Mouse (Mus musculus) mouse trophoblast stem cell (cell line): ENCODE measurements around the gene A630095N17Rik.

Experiments
- in situ Hi-C, 2 experiments: fragments of 300-500 bp; cut with MseI, MboI; formaldehyde crosslinking; loops; 2 replicates in 1 of 2; 3 replicates in 1 of 2; pipeline ENCODE4 v1.15.1; 2025

A630095N17Rik gene

DNA sequence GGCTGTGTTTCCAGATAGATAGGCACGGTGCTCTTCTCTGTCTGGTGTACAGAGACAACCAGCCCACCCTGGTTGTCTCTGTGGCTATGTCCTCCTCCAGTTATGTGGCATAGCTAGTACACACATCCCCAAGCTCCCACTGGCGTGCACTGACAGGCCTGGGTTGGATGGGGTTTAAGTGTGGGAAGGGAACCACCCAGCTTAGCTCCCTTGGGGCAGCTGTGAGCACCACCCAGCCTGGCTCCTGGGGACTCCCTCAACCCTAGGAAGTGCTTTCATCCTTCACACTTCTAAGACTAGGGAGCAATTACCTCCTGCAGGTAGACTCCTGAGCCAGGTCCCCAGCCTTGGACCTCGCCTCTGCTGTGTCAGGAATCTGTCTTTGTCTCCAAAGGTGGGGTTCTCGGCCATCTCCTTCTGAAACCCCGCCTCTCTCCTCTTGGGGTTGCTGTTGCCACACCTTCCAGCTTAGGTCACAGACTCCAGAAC is at the start of gene A630095N17Rik:
A630095N17Rik (minus strand) TSS at position 439 of the 489 bp plus-strand sequence.
- in situ Hi-C loops = no loop called here

- in situ Hi-C loops = no loop called here
Measured at GRCm38 (mm10) chr1:75278228-75278627, 46.3 kb upstream of the A630095N17Rik start, which contains the start of gene Resp18. Gene Resp18 (minus strand): TSS chr1:75278415.

DNA sequence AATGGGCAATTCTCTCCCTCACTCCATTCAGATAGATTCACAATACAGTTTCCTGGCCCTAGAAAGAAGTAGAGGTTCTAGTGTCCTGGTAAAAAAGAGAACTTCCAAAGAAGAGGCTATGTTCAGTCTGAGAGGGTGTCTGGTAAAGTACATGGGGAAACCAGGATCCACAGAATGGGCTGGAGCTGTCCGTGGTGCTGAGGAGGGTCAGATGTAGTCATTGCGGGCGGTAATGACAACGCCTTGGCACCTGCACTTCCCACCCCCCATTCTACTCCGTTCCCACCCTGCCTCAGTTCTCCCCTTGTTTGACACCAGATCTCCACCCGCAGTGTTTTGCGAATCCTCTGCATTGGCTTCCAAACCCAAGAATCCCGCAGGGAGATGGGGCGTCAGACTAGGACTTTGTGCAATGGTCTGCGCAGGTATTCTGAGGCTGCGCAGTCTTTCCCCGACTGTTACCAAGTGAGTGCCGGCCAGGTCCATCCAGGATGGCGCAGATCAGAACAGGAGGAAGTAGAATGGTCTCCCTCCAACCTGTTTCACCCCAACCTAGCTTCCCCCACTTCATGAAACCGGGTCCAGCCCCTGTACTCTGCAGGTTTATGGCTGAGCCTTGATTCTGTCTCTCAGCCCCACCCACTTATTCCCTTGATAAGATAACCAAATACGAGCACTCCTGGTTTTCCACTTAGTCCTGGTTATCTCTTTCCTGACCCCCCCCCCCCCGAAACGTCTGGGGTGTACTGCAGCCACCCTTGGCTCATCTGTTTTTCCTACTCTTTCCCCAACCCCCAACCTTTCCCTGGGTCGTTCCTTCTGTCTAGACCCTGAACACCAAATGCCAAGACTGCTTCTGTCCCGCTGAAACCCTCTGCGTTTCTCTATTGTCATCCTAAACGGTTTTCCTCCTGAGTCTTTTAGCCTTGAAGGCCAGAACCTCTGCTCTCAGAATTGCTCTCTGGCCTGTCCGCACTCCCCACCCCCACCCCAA is 45.6 kb upstream of the A630095N17Rik start:
- in situ Hi-C loops = no loop called here

DNA sequence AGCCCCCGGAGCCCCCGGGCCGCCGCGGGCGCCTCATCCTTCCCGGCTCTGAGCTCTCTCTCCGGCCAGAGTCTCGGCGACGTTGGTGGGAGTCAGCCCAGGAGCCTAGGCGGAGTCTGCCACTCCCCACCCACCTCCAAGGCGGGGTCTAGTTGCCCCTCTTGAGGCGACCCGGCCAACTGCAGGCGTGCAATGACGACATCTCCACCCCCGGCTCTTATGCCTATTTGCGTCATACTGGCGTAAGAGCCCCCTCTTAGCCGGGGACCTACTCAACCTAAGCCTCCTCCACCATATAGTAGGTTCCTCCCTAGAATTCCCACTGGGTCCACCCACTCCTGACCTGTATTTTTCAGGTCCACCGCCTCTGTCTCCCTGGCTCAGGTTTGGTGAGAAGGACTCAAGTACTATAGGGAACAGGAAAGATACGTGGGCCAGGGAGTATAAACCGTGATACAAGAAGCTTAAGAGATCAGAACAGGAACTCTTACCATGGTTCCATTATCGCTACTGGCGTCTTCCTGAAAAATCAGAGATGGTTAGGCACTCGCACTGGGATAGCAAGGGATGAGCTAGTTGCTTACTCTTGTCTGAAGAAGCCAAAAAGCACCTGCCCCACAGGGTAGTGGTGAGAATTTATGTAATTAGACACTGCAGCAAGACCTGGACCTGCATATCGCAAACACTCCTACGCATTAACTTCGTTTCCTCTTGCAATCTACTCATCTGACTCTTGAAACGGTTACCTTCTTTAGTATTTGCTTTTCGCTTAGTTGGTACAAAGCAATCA is 32.4 kb upstream of the A630095N17Rik start, which contains the start of gene Ptprn:
Ptprn (minus strand) TSS at position 412 of the 790 bp plus-strand sequence.
- in situ Hi-C loops = loop anchor here in 1 of 2 experiments (25.0 kb wide), 1 partner anchor 327 kb away; the partner anchor contains the start of gene Cfap65

DNA sequence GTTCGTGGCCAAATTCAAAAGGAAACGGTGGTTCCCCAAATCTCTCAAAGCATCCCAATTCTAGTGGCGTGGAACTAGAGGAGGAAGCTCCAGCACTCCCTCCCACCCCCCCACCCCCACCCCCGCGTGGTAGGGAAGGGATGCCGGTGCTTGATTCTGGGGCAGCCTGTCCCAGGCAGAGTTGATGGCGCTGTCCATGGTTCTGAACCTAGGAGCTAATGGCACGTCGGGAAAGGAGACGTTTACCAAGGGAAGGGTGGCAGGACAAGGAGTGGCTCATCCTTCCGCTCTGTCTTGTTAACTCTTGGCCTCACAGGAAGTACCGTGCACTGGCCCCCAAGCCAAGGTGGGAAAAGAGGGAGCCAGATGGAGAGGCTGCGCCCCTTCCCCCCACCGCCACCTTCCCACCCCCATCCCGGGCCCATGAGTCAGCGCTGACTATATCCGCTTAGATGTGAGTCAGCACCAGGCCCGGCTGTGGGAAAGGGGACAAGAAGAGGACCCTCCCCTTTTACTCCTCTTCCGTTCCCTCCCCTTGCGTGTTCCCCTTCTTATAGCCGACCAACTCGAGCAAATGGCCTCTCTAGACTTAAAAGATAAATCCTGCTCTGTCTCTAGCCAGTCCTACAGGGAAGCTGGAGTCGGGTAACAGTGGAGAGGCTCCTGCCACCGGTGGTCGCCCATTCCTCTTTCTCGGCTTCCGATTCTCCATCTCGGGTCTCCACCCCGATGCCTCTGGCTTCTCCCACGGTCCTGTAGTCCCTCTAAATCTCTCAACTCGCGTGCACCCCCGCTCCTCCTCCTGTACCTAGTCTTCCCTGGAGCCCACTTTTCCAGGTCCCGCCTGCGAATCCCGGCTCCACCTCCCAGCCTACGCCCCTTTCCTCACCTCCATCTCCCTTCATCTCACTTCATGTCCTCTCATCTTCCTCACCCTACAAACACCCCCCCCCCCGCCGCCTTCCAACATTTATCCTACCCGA is 31.4 kb upstream of the A630095N17Rik start:
- in situ Hi-C loops = loop anchor here in 1 of 2 experiments (25.0 kb wide), 1 partner anchor 326 kb away; the partner anchor contains the start of gene Cfap65

DNA sequence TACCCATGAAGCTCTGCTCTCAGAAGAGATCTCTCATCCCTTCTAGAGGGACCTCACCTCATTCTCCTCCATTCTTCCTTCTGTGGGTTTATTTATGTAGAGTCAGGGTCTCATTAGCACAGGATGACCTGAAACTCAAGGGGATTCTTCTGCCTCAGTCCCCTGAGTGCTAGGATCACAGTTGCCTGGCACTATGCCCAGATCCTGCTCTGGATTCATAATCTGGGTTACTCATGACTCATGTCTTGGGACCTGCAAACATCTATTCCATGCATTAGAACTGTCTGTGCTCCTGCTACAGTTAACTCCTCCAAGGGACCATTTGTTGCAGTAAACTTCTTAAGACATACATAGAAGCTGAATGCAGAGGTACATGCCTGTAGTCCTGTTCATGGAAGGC is 29.4 kb upstream of the A630095N17Rik start:
- in situ Hi-C loops = loop anchor here in 1 of 2 experiments (25.0 kb wide), 1 partner anchor 324 kb away; the partner anchor contains the start of gene Cfap65

- in situ Hi-C loops = loop anchor here in 1 of 2 experiments (25.0 kb wide), 1 partner anchor 318 kb away; the partner anchor contains the start of gene Cfap65
Measured at GRCm38 (mm10) chr1:75255516-75256046, 23.7 kb upstream of the A630095N17Rik start.

DNA sequence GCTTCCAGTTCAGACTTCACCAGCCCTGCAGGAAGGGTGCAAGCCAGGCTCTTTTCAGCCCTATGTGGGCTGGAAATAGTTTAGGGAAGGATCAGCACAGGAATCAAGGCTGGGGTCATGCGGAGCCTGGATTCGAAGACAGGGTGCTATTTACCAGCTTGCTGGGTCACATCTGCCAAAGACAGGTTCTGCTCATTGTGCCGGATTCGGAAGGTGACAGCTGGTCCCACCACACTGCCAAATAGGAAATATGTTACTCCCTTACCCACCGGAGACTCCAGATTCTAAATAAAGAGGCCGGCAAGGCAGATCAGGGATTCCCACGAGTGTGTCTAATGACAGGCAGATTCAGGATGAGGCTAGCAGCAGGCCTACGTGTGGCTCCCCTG is 22.7 kb upstream of the A630095N17Rik start:
- in situ Hi-C loops = loop anchor here in 1 of 2 experiments (25.0 kb wide), 1 partner anchor 317 kb away; the partner anchor contains the start of gene Cfap65

DNA sequence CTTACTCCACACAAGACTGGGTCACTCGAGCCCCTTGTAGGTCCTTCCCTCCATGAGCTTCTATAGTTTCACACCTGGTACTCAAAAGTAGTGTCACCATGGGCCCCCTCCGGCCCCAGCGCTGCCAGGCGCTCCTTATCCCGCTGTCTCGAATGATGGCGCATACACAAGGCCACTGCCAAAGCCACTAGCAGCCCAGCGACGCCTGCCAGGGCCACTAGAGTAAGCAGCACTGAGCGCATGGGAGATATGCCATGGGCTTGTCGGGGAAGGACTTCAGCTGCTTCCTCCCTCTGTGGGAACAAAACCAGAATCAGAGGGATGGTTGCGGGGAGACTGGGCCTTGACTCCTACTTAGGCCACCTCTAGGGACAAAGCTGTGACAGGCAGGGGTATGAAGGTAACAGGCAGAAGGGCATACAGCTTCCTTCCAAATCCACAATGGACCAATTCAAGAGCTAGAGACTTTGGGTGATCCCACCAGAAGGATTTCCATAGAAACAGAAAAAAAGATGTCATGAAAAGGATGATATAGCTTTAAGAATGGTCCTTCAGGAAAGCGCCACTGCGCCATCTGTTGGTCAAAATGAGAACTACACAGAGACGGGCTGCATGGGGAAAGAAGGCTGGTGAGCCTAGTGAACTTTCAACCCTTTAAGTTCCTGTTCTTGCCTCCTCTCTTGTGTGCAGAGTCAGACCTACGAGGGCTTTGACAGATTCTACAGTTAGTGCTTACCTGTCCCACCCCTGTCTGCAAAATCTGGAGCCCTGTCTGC is 22.1 kb upstream of the A630095N17Rik start:
- in situ Hi-C loops = loop anchor here in 1 of 2 experiments (25.0 kb wide), 1 partner anchor 317 kb away; the partner anchor contains the start of gene Cfap65

- in situ Hi-C loops = loop anchor here in 1 of 2 experiments (25.0 kb wide), 1 partner anchor 316 kb away; the partner anchor contains the start of gene Cfap65
Measured at GRCm38 (mm10) chr1:75253029-75253428, 21.1 kb upstream of the A630095N17Rik start.

DNA sequence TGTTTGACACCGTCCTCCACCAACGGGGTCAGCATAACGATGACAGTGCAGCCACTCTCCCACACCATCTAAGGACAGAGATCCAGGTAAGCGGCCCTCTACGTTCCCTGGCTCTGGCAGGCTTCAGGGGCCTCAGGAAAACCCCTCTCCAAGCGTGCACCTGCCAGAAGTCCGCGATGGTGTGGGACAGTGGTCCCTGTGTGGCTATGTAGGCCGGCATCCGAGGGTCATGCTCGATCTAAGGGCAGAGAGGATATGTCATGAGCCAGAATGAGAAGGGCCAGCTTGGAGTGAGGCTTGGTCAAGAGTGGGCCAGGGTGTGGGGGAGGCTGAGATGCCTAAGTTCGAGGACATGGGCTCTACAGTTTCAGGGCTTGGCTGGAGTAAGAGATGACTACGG is 20.4 kb upstream of the A630095N17Rik start:
- in situ Hi-C loops = loop anchor here in 1 of 2 experiments (25.0 kb wide), 1 partner anchor 315 kb away; the partner anchor contains the start of gene Cfap65

- in situ Hi-C loops = loop anchor here in 1 of 2 experiments (25.0 kb wide), 1 partner anchor 314 kb away; the partner anchor contains the start of gene Cfap65
Measured at GRCm38 (mm10) chr1:75251112-75251970, 19.4 kb upstream of the A630095N17Rik start.

- in situ Hi-C loops = loop anchor here in 1 of 2 experiments (25.0 kb wide), 1 partner anchor 313 kb away; the partner anchor contains the start of gene Cfap65
Measured at GRCm38 (mm10) chr1:75250498-75250897, 18.6 kb upstream of the A630095N17Rik start.

DNA sequence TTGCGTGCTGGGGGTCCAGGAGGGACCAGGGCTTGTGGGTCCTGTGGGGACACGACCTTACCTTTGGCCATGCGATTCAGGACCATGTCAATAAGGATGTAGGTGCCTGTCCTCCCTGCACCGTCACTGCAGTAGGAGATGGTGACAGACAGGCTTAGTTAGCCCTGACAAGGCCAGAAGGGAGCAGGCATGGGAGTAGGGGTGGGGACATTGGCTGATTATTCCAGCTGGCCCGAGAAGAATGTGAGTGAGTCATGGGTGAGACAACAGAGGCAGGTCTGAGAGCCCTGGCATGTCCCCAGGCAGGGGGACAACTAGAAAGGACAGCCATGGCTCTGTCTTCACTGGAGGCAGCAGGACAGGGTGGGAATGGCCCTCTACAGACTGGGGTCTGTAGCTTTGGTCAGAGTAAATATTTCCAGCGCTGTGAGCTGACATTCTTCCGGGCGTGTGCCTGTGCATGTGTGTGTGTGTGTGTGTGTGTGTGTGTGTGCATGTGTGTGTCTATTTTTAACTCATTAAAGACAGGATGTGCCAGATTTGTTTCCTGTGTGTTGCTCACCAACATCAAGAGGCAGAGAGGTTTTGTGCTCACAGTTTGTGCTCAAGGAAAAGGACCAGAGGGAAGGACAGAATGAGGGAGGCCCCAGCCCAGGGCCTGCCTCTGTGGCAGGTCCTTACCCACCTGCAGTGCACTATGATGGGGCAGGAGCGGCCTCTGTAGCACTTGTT is 16.3 kb upstream of the A630095N17Rik start:
- in situ Hi-C loops = no loop called here

- in situ Hi-C loops = no loop called here
Measured at GRCm38 (mm10) chr1:75247071-75247930, 15.4 kb upstream of the A630095N17Rik start.

- in situ Hi-C loops = no loop called here
Measured at GRCm38 (mm10) chr1:75244836-75245235, 12.9 kb upstream of the A630095N17Rik start.
